Mouse (Mus musculus) thymus, postnatal 14 days (tissue): ENCODE measurements around the gene Srgap1.

ENCODE experiments used
- DNase-seq: peaks from one replicate; pipeline ENCODE4 v3.0.0; 2021

Srgap1 gene

GRCm38 (mm10) chr10:121961121-121961893, 85.8 kb downstream of the Srgap1 start:
- no peak for DNase-seq

- no peak for DNase-seq
Measured at GRCm38 (mm10) chr10:121958741-121959140, 88.4 kb downstream of the Srgap1 start.

- DNase-seq: no peak
Measured at GRCm38 (mm10) chr10:121956505-121956904, 90.6 kb downstream of the Srgap1 start.

- DNase-seq: no peak
Measured at GRCm38 (mm10) chr10:121955730-121956129, 91.4 kb downstream of the Srgap1 start.

GRCm38 (mm10) chr10:121954877-121955276, 92.2 kb downstream of the Srgap1 start:
- DNase-seq: no peak

GRCm38 (mm10) chr10:121953041-121953440, 94.1 kb downstream of the Srgap1 start:
- DNase-seq: no peak

- DNase-seq: no peak
Measured at GRCm38 (mm10) chr10:121946173-121946572, 100.9 kb downstream of the Srgap1 start.

GRCm38 (mm10) chr10:121931909-121932308, 115.2 kb downstream of the Srgap1 start:
- no peak for DNase-seq

GRCm38 (mm10) chr10:121926094-121926493, 121.0 kb downstream of the Srgap1 start:
- no peak for DNase-seq

- DNase-seq: no peak
Measured at GRCm38 (mm10) chr10:121919016-121919415, 128.1 kb downstream of the Srgap1 start.

- DNase-seq: no peak
Measured at GRCm38 (mm10) chr10:121918579-121918978, 128.5 kb downstream of the Srgap1 start.

GRCm38 (mm10) chr10:121915530-121915929, 131.6 kb downstream of the Srgap1 start:
- DNase-seq: no peak

GRCm38 (mm10) chr10:121904137-121904536, 143.0 kb downstream of the Srgap1 start:
- no peak for DNase-seq

- DNase-seq: no peak
Measured at GRCm38 (mm10) chr10:121902651-121903050, 144.5 kb downstream of the Srgap1 start.

- no peak for DNase-seq
Measured at GRCm38 (mm10) chr10:121900772-121901171, 146.3 kb downstream of the Srgap1 start.

GRCm38 (mm10) chr10:121899706-121900105, 147.4 kb downstream of the Srgap1 start:
- DNase-seq: no peak

- DNase-seq: no peak
Measured at GRCm38 (mm10) chr10:121897835-121898370, 149.2 kb downstream of the Srgap1 start.

GRCm38 (mm10) chr10:121891390-121892067, 155.6 kb downstream of the Srgap1 start:
- no peak for DNase-seq

- no peak for DNase-seq
Measured at GRCm38 (mm10) chr10:121890061-121890460, 157.1 kb downstream of the Srgap1 start.

GRCm38 (mm10) chr10:121886805-121887204, 160.3 kb downstream of the Srgap1 start:
- peak; percentile 54 for DNase-seq

- DNase-seq: no peak
Measured at GRCm38 (mm10) chr10:121885512-121886218, 161.4 kb downstream of the Srgap1 start.

GRCm38 (mm10) chr10:121882461-121882860, 164.7 kb downstream of the Srgap1 start:
- DNase-seq: no peak

GRCm38 (mm10) chr10:121878855-121879254, 168.3 kb downstream of the Srgap1 start:
- no peak for DNase-seq
